Mouse (Mus musculus) right cerebral cortex, postnatal 14 days (tissue): ENCODE data around the gene Plcb3.

Source experiments
- DNase-seq: peaks from one replicate; pipeline ENCODE4 v3.0.0; 2022

The Plcb3 gene

GRCm38 (mm10) chr19:6969665-6970381 lies 6.4 kb downstream of the Plcb3 start:
- DNase-seq = peak; percentile 59

GRCm38 (mm10) chr19:6969291-6969664 lies 7.0 kb downstream of the Plcb3 start:
- DNase-seq = no peak

- DNase-seq = no peak
Observed at GRCm38 (mm10) chr19:6968491-6969271, 7.6 kb downstream of the Plcb3 start.

- DNase-seq = no peak
Observed at GRCm38 (mm10) chr19:6956461-6956860, 19.8 kb downstream of the Plcb3 start.

GRCm38 (mm10) chr19:6955424-6955823 lies 20.8 kb downstream of the Plcb3 start:
- no peak for DNase-seq

- DNase-seq = no peak
Observed at GRCm38 (mm10) chr19:6954046-6954445, 22.2 kb downstream of the Plcb3 start.

- DNase-seq = no peak
Observed at GRCm38 (mm10) chr19:6952712-6953037, 23.6 kb downstream of the Plcb3 start.

- peak; percentile 68 for DNase-seq
Observed at GRCm38 (mm10) chr19:6951994-6952711, 24.1 kb downstream of the Plcb3 start.

- DNase-seq = peak; percentile 83
Observed at GRCm38 (mm10) chr19:6951381-6951968, 24.8 kb downstream of the Plcb3 start.

GRCm38 (mm10) chr19:6950613-6951153 lies 25.6 kb downstream of the Plcb3 start:
- DNase-seq = peak; percentile 51

GRCm38 (mm10) chr19:6949951-6950350 lies 26.3 kb downstream of the Plcb3 start:
- DNase-seq = no peak

- no peak for DNase-seq
Observed at GRCm38 (mm10) chr19:6949532-6949931, 26.7 kb downstream of the Plcb3 start.

GRCm38 (mm10) chr19:6948186-6948585 lies 28.1 kb downstream of the Plcb3 start:
- no peak for DNase-seq

GRCm38 (mm10) chr19:6947742-6948141 lies 28.5 kb downstream of the Plcb3 start:
- DNase-seq = no peak

- DNase-seq = no peak
Observed at GRCm38 (mm10) chr19:6943709-6944108, 32.6 kb downstream of the Plcb3 start.

- DNase-seq = no peak
Observed at GRCm38 (mm10) chr19:6942764-6943163, 33.5 kb downstream of the Plcb3 start.

GRCm38 (mm10) chr19:6942249-6942691 lies 34.0 kb downstream of the Plcb3 start, which contains the start of gene Gpr137:
Gene Gpr137, minus strand, starts transcription at chr19:6942480.
- DNase-seq = peak; percentile 89

GRCm38 (mm10) chr19:6941372-6942248 lies 34.7 kb downstream of the Plcb3 start, which contains the start of gene Bad:
Gene Bad, plus strand, starts transcription at chr19:6941861.
- DNase-seq = peak; percentile 94

- DNase-seq = peak; percentile 21
Observed at GRCm38 (mm10) chr19:6940396-6941351, 35.6 kb downstream of the Plcb3 start.
